Mouse (Mus musculus) layer of hippocampus, adult 8-10 months (tissue): ENCODE results near the gene Pln. TPM values are rescaled to one million over a fixed set of nuclear protein-coding genes. Genes with fewer than 3 reads are reported as not detected.

Experiments used
- DNase-seq, 2 experiments: peaks; one replicate each; pipeline ENCODE4 v3.0.0; 2022; ENCODE audit warnings: low spot score in 2 of 2
- total RNA-seq, 4 experiments: library from RNA; stranded (reverse); gene quantifications; 2 replicates each; pipeline ENCODE4 v1.2.4; 2022

Pln gene
- total RNA-seq: 1 to 10 TPM in 3 of 4 experiments, under 1 TPM in 1; 0.87 to 2.3 (median 1.2) TPM

DNA sequence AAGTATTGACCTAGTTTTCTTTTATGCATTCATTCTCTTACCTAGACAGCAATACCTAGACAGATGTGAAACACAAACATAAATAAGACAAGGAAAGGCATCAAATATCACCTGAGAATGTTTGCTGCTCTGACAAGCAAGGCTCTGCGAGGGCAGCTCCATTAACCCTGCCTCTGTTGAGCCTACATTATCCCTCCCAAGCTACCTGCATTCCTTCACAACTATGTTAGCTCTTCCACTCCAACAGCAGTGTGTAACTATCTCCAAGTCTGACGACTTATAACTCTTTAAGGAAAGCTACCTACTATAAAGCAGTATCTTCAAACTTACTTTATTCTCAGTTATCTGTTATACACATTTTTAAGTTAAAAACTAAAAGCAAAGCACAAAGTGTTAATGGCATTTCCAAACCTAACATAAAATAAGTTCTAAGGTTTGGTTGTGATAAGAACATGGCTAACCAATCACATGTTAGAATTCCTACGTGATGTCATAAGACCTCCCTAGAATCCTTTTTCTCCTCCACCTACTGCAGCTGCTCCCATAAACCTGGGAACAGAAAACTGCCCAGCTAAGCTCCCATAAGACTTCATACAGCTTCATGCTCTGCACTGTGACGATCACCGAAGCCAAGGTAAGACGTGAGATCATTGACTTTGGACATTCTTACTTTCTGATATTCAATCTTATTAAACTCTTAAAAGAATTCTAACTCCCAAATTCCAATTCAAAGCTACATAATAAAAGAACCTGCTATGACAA, at the start of gene Pln:
Pln (plus strand) TSS at position 506 of the 762 bp plus-strand sequence.
- DNase-seq: no peak

DNA sequence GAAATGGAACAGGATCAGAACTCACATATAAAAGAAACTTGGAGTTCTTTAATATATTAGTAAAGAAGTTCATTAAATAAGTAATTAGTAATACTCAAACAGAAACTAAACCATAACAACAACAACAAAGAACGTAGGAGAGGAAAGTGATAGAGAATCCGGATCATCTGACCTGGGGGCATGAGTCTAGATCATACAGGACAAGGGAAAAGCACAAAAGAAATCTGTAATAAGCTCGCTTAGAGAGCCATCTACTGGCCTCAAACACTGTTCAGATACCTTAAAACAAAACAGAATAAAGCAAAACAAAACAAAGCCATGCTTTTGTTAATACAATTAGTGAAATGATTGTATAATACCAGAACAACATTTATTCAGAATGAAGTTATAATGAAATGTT, 31.6 kb upstream of the Pln start:
- no peak for DNase-seq

DNA sequence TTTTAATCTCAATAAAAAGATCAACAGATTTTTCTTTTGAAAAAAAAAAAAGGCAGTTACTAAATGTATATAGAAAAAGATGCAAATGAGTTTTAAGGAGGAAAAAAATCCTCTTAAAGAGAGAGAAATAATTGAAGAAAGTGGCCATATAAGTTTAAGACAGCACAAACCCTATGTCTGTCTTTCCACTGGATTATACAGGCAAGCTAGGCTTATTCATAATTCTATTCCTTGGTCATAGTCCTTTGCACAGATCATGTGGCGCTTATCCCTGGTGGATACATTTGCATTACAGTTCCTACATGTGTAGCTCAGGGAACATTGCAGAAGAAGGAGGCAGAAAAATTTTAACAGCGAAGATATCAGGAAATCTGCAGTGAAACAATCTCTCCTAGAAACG, 30.8 kb upstream of the Pln start:
- DNase-seq: no peak

DNA sequence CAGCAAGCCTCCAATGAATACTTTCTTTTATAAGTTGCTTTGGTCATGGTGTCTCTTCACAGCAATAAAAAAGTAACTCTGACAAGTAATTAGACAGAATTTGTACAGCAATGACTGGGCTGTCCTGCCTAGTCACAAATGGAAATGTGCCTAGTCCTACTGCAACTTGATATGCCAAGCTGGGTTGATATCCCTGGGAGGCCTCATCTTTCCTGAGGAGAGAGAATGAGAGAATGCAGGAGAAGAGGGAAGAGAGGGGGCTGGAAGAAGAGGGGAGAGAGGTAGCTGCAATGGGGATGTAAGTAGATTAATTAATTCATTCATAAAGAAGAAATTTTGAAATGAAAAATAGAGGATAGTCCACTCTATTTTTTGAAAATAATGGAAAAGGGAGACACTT, 14.1 kb upstream of the Pln start:
- DNase-seq: no peak

DNA sequence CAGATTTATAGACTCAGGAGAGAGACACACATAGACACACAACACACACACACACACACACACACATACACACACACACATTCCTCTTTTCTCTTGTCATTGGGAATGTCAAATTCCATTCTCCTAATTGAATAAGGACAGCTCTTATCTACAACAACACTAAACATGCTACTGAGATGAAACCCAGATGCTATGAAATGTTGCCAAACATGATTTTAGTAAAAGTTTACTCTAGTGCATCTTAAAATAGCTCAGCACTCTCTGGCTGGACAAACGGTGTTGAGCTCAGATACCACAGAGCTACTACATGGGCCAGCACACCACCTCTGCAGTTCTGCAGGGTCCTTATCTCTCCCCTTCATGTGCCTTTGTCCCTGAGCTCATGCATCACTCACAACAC, 12.8 kb upstream of the Pln start:
- DNase-seq: no peak

DNA sequence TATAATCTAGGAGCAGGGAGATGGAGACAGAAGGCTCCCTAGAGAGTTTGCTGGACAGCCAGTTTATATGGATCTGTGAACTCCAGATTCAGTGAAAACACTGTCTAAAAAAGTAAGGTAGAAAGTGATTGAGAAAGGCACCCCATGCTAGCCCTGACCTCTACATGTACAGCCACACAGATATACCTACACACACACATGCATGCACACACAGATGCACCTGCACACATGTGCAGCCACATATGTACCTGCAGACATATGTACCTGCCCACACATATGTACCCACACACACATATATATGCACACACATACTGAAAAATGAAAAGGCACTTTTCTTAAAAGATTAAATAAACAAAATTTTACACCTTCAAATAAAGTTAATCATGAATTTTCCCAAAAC, 11.1 kb upstream of the Pln start:
- DNase-seq: no peak

DNA sequence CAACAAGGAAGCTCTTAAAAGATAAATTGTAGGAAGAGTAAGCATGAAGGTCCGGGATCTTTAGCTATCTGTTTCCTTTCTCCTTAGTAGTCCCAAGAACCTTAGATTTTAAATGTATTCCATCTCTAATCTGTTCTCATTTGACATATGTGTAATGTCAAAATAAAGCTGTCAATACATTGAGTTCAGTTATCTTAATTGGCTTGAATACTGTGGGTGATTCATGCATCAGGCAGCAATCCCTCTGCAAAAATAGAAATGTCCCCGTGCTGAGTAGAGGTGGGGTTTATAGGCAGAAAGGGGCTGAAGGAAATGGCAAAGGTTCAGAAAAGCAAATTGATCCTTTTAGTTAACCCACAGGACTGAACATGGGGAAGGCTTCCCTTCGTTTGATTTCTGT, 8.2 kb upstream of the Pln start:
- DNase-seq: no peak

DNA sequence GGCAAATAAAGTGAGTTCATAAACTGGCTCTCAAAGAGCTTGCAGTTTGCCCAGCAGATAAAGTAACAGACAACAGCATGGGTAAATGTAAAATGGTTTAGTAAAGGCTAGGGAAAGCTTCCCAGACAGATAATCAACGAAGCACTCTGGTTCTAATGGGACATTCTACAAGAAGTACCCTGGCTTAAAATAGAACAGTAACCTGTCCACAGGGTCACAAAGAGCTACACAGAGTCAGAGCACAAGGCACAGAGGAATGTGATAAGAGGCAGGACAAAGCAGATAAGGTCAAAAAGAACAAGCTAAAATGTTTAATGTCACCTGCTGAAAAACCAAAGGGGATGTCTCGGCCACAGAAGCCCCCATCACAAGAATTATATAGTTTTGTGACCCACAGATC, 4.7 kb upstream of the Pln start:
- no peak for DNase-seq

DNA sequence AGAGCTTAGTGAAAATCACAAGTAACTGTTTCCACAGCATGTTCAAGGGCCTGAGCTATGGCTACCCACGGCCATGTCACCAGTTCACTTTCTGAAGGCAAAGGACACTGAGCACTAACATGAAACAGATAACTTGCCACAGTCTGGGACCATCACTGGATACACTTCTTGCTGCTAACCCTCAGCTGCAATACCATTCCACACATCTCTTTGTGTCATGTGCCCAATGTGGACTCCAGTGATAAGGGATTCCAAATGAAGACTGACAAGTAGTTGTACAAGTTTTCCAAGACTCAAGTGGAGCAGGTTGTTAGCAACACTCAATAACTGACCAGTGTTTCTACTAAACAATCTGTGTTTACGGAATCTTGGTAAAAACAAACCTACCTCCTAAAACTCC, 2.2 kb upstream of the Pln start:
- no peak for DNase-seq

DNA sequence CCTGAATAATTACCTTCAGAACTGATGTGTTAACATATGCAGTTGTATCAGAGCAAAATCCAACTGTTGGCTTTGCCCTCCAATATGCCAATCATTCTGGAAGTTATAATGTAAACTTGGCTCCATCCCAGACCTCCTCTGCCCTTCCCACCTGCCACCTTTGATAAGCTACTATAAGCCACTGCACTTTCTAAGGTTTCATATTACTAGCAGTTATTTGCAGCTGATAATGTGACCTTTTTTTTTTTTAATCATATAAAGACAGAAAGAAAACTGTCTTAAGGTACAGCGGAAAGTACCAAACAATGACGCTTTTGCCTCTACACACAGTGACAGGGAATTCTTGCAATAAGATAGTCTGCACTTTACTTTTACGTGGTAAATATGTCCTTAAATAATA, 1.5 kb upstream of the Pln start:
- no peak for DNase-seq

DNA sequence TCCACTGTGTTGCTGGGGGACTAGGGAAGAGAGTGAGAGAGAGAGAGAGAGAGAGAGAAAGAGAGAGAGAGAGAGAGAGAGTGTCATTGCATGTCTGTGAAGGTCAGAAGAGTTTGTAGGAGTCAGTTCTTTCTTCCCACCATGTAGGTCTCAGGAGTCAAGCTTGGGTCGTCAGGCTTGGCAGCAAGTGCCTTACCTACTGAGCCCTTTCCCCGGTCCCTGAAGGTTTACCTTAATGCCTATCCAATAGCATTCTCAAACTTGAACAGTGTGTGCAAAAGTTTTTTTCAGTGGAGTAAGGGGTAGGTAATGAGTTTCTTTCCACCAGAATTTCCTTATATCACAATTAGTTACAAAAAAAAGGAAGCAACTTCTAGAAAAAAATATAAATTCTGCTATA, 1.6 kb downstream of the Pln start:
- DNase-seq: no peak

DNA sequence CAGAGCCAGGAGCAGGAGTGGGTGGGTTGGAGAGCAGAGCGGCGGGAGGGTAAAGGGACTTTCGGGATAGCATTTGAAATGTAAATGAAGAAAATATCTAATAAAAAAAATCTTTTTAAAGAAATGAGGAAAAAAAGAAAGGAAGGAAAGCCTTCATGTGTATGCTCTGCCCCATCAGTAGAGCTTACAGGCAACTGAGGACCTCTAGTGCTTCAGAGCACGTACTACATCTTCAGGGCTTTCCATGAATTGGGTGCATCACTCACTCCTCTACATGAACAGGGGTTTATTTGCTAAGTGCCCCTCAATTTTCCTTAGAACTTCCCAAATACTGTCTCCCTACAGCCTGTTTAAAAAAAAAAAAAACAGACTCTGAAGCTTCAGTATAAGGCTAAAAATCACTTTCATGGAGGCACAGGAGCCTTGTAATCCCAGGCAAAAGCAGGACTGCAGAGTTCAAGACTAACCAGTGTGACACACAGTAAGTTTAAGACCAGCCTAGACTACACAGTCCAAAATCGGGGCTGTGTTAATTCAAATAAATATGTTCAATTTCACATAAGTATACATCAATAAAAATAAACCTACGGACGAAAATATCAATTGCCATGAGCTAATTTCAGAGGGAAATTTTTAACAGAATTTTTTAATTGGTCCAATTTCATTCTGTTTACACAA, 4.0 kb downstream of the Pln start:
- DNase-seq: peak in 1 of 2 experiments; percentile 28

DNA sequence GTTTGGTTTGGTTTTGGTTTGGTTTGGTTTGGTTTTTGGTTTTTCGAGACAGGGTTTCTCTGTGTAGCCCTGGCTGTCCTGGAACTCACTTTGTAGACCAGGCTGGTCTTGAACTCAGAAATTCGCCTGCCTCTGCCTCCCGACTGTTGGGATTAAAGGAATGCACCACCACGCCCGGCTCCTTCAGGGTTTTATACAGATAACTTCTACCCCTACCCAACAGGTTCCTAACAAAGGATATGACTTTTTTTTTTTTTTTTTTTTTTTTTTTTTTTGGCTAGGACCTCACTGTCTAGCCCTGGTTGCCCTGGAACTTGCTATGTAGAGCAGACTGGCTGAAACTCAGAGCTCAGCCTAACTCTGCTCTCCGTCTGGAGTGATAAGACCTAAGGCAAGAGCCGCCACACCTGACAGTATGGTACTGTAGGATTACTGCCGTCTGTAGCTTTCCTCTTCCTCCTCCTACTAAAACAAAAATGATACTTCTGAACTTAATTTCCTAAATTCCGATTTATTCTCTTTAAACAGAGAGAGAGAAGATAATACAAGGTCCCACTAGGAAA, 4.8 kb downstream of the Pln start:
- no peak for DNase-seq

DNA sequence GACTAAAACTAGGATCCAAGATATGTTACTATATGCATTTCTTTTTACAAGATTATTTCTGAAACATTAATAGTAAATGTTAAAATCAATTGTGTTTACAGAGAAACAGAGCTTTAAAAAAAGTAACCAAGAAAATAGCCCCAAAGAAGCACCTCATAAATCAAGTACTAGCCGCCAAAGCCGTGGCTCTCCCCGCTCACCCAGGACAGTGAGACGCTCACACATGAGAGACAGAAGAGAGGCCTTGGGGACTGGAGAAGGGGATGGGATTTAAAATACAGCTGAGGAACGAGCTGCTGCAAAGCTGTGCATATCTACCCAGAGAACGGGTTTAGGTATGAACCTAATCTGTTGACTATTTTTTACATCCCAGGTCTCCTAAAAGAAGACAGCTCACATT, 5.9 kb downstream of the Pln start:
- no peak for DNase-seq

DNA sequence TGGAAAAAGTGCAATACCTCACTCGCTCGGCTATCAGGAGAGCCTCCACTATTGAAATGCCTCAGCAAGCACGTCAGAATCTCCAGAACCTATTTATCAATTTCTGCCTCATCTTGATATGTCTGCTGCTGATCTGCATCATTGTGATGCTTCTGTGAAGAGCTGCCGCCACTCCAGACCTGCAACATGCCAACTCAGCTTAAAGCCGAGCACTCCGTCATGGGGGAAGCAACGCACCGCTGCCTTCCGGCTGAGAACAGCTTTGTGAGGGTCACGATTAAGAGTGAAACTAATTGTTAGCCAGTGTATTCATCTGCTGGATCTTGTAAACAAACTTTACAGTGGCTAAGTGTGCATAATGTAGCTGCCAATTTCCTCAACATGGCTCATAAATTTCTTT, 6.4 kb downstream of the Pln start:
- DNase-seq: no peak

DNA sequence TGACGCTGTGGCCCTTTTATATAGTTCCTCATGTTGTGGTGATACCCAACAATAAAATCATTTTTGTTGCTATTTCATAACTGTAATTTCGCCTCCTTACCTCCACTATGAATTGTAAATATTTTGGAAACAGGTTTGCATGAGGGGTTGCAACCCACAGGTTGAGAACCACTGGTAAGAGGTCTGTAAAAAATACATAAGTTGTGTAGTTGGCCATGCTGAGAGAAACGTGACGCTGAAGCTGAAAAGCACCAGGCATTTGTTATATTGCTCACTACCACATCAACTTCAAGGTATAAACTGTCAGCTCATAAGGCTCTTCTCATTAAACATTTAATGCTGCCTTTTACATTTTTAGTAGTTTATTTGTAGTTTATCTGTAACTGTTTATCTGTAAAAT, 8.0 kb downstream of the Pln start:
- no peak for DNase-seq

DNA sequence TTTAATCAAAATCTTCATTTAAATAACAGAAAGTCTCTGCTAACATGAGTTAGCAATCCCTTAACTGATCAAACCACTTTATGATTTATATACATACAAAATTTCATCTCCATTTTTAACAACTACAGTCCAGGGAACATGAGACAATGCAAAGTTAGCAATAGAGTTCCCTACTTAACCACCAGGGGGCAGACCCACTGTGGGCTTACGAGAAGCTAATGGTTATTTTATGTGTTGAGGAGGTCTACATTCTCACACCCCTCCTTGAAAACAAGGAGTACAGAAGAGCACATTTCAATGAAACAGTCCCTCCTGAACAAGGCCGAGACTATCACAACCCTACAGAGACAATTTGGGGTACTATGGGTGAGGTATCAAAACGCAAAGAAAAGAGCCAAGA, 9.0 kb downstream of the Pln start:
- peak in 1 of 2 experiments; percentile 29 for DNase-seq

DNA sequence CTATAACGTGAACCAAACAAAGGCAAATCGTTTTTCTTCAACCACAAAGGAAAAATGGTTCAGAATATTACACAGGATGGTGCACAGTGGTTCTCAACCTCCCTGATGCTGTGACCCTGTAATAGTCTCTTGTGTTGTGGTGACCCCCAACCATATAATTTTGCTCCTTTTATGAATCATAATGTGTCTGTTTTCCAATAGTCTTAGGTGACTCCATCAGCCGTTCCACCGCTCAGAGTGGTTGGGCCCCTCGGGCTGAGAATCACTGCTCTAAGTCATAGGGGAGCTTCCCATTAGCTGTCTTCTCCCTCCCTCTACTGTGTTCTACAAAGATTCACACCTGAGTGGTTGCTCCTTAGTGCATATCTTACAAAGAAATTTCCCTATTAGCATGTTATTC, 9.4 kb downstream of the Pln start:
- no peak for DNase-seq

DNA sequence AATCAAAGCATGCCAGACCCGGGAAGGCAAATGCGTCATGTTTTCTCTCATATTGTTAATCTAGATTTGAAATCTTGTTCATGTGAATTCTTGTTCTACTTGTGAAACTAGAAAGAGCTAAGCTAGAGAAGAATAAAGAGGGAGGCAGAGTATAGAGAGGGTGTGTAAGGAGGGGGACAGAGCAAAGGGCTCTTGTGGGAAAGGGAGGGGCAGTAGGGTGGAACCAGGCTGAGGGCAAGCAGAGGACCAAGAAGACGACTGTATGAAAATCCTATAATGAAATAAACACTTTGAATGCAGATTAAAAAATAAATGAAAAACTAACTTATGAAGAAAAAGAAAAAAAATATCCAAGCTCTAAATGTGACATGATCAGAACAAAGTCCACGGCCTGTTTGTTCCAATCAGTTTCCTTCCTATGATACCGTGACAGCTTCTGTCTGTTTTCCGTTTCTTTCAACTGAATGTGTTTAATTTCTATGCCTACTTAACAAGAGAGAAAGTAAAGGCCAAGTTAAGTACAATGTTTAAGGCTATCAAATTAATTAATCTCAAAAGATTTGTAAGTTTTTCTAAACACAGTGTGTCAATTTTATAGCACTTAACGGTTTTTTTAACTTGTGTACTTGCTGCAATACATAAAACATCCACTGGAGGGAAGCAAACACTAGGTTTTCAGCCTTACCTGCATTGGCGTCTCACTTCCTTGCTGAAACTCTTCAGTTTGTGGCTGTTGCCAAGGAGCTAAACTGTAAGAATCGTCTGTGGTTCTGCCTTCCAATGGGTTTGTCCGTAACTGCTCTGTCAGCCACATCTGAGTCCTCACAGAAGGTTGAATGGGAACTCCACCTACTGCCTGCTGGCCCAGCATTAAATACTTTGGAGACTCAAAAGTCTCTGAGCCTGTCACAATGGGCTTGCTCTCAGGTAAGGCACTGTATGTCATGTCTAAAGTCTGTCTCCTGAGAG, 10.6 kb downstream of the Pln start:
- DNase-seq: peak; percentile 22 to 52

DNA sequence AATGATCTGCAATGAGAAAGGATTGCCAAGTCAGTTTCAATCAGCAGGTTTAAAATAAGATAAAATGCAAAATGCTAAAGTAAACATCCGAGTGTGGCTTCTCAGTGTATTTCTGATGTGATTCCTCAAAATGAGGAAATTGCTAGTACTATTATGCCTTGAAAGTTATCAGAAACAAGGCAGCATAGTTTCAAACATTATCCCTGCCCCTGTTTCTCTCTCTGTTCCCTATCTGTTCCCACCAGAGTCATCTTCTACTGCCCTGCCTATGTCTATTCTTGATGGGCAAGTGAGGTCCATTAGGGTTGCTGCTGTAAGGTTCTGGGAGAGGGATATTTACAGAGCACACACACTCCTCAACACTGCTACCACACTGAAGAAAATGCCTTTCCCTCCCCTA, 11.8 kb downstream of the Pln start:
- DNase-seq: no peak

DNA sequence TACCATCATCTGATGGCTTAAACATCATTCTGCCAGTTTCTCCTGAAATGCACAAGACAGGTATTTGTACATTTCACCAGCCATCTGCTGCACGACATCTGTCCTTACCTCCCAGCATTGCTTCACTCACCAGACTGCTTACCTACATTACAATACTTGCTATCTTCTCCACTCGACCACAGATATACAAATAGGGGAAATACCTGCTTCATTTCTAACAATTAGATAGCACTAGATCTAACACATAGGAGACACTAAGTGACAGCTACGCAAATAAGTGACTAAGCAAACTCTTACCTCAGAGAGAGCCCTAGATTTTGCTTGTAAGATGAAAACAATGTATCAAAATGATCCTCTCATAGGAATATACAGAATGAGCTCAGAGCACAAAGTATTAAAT, 16.2 kb downstream of the Pln start:
- DNase-seq: no peak

DNA sequence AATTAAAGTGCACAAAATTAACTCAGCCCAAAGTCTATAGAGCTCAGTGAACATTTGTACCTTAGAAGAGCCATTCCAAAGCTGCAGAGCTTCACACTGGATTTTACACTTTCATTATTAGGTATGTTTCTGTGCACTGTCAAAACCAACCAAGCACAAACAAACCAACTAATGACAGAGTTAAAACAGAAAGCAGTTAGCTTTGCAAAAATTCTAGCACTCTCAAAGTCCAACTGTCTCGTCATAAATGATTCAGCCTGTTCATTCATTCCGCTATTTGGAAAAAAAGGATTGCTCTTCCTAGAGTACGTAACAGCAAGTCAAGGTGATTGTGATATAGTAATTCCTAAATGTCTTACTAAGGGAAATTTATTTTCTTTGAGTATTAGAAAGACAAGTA, 21.5 kb downstream of the Pln start:
- DNase-seq: no peak
